Mouse (Mus musculus): ENCODE results near the gene Gm17622.

Gene Gm17622

GRCm38 (mm10) chr13:96458606-96459005 is 31.9 kb upstream of the Gm17622 start:
- TF ChIP-seq CTCF (conservative IDR thresholded peaks at IDR 0.05; ENCODE audit: low read length) (no peak), NANOG (IDR thresholded peaks at IDR 0.05; ENCODE audit: borderline replicate concordance, low read length) (no peak), POU5F1 (IDR thresholded peaks at IDR 0.05; ENCODE audit: borderline replicate concordance, low read length) (no peak)
- H3K4me1 ChIP-seq (replicated peaks; ENCODE audit: low read depth, low read length) = no peaks in the 10 kb centered on the region
- no peaks in the 10 kb centered on the region for H3K27me3 ChIP-seq (ENCODE audit: insufficient read depth, low read length)
- H3K36me3 ChIP-seq (ENCODE audit: insufficient read depth, low read length) = no peaks in the 10 kb centered on the region
- H3K4me3 ChIP-seq (replicated peaks; ENCODE audit: low read length) = no peak overlapping the region
- H3K9me3 ChIP-seq (ENCODE audit: low read length) = no peaks in the 10 kb centered on the region

GRCm38 (mm10) chr13:96462644-96463043 is 27.9 kb upstream of the Gm17622 start:
- H3K36me3 ChIP-seq (ENCODE audit: insufficient read depth, low read length) = no peaks in the 10 kb centered on the region
- TF ChIP-seq NANOG (IDR thresholded peaks at IDR 0.05; ENCODE audit: borderline replicate concordance, low read length) (no peak), CTCF (conservative IDR thresholded peaks at IDR 0.05; ENCODE audit: low read length) (no peak), POU5F1 (IDR thresholded peaks at IDR 0.05; ENCODE audit: borderline replicate concordance, low read length) (no peak)
- H3K4me1 ChIP-seq (replicated peaks; ENCODE audit: low read depth, low read length) = no peaks in the 10 kb centered on the region
- no peak overlapping the region for H3K4me3 ChIP-seq (replicated peaks; ENCODE audit: low read length)
- no peaks in the 10 kb centered on the region for H3K27me3 ChIP-seq (ENCODE audit: insufficient read depth, low read length)
- H3K9me3 ChIP-seq (ENCODE audit: low read length) = no peaks in the 10 kb centered on the region

DNA sequence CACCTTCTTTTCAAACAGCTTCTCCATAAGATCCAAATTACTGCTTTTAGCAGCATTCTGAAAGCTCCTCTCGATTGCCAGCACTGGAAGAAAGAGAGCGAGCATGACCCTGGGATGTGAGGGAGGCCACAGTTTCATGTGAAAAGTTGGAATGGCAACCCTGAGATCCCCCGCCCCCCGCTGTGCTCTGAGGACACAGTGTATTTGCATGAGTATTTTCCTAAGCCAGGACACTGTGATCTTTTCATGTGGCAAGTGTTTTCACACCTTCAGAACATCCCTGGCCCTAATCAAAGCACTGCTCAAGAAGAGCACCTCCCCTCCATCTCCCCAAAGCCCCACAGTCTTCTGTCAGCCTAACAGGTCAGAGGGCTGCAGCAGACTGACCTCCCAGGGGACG is 25.2 kb upstream of the Gm17622 start:
- TF ChIP-seq NANOG (IDR thresholded peaks at IDR 0.05; ENCODE audit: borderline replicate concordance, low read length) (no peak; the same call in 1 of the 2 replicates), POU5F1 (IDR thresholded peaks at IDR 0.05; ENCODE audit: borderline replicate concordance, low read length) (no peak), CTCF (conservative IDR thresholded peaks at IDR 0.05; ENCODE audit: low read length) (no peak)
- H3K27me3 ChIP-seq (ENCODE audit: insufficient read depth, low read length) = no peaks in the 10 kb centered on the region

GRCm38 (mm10) chr13:96468678-96469077 is 21.9 kb upstream of the Gm17622 start:
- no peak for TF ChIP-seq CTCF (conservative IDR thresholded peaks at IDR 0.05; ENCODE audit: low read length)
- TF ChIP-seq POU5F1 (IDR thresholded peaks at IDR 0.05; ENCODE audit: borderline replicate concordance, low read length) = no peak
- TF ChIP-seq NANOG (IDR thresholded peaks at IDR 0.05; ENCODE audit: borderline replicate concordance, low read length) = no peak
- Histone ChIP-seq H3K4me1 (replicated peaks; ENCODE audit: low read depth, low read length) (peaks cover 4% of the 10 kb centered on the region; the same call in 1 of the 2 replicates), H3K36me3 (ENCODE audit: insufficient read depth, low read length) (no peaks in the 10 kb centered on the region)

More for the DNA sequence above, 25.2 kb upstream of the Gm17622 start:
- Histone ChIP-seq H3K9me3 (ENCODE audit: low read length) (no peaks in the 10 kb centered on the region), H3K4me3 (replicated peaks; ENCODE audit: low read length) (no peak overlapping the region), H3K36me3 (ENCODE audit: insufficient read depth, low read length) (no peaks in the 10 kb centered on the region), H3K4me1 (replicated peaks; ENCODE audit: low read depth, low read length) (no peaks in the 10 kb centered on the region)

GRCm38 (mm10) chr13:96470556-96470955 is 20.0 kb upstream of the Gm17622 start:
- no peak for TF ChIP-seq CTCF (conservative IDR thresholded peaks at IDR 0.05; ENCODE audit: low read length)
- TF ChIP-seq POU5F1 (IDR thresholded peaks at IDR 0.05; ENCODE audit: borderline replicate concordance, low read length) = no peak
- no peak for TF ChIP-seq NANOG (IDR thresholded peaks at IDR 0.05; ENCODE audit: borderline replicate concordance, low read length)

More at GRCm38 (mm10) chr13:96468678-96469077, 21.9 kb upstream of the Gm17622 start:
- no peak overlapping the region for H3K4me3 ChIP-seq (replicated peaks; ENCODE audit: low read length)
- no peaks in the 10 kb centered on the region for H3K27me3 ChIP-seq (ENCODE audit: insufficient read depth, low read length)
- no peaks in the 10 kb centered on the region for H3K9me3 ChIP-seq (ENCODE audit: low read length)

GRCm38 (mm10) chr13:96470957-96471356 is 19.6 kb upstream of the Gm17622 start, which contains the start of gene Ankdd1b:
Gene Ankdd1b, minus strand, starts transcription at chr13:96471198.
- Histone ChIP-seq H3K9me3 (ENCODE audit: low read length) (no peaks in the 10 kb centered on the region), H3K36me3 (ENCODE audit: insufficient read depth, low read length) (no peaks in the 10 kb centered on the region), H3K27me3 (ENCODE audit: insufficient read depth, low read length) (no peaks in the 10 kb centered on the region), H3K4me1 (replicated peaks; ENCODE audit: low read depth, low read length) (peaks cover 4% of the 10 kb centered on the region; the same call in 1 of the 2 replicates), H3K4me3 (replicated peaks; ENCODE audit: low read length) (no peak within 1 kb of the TSS)
- no peak for TF ChIP-seq NANOG (IDR thresholded peaks at IDR 0.05; ENCODE audit: borderline replicate concordance, low read length)
- no peak for TF ChIP-seq POU5F1 (IDR thresholded peaks at IDR 0.05; ENCODE audit: borderline replicate concordance, low read length)
- TF ChIP-seq CTCF (conservative IDR thresholded peaks at IDR 0.05; ENCODE audit: low read length) = no peak

More at GRCm38 (mm10) chr13:96470556-96470955, 20.0 kb upstream of the Gm17622 start:
- no peak overlapping the region for H3K4me3 ChIP-seq (replicated peaks; ENCODE audit: low read length)
- H3K27me3 ChIP-seq (ENCODE audit: insufficient read depth, low read length) = no peaks in the 10 kb centered on the region
- peaks cover 4% of the 10 kb centered on the region; the same call in 1 of the 2 replicates for H3K4me1 ChIP-seq (replicated peaks; ENCODE audit: low read depth, low read length)
- no peaks in the 10 kb centered on the region for H3K9me3 ChIP-seq (ENCODE audit: low read length)
- no peaks in the 10 kb centered on the region for H3K36me3 ChIP-seq (ENCODE audit: insufficient read depth, low read length)

DNA sequence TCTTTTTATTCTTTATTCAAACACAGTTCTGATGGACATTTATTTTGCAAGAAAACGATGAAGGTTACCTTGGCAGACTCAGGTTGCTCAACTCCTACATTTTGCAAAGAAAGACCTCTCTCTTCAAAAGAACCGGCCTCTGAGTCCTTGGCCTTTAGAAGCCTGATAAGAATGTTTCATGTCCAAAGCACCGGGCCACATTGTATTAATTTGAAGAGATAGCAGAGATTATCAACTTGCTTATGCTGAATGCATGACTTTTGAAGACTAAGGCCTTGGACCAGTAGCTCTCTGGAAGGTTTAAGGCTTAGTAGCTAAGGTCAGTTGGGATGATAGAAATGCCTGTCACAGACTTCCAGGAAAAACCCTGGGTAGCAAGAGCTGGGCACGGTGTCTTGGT is 13.3 kb upstream of the Gm17622 start:
- no peaks in the 10 kb centered on the region for H3K4me1 ChIP-seq (replicated peaks; ENCODE audit: low read depth, low read length)
- H3K27me3 ChIP-seq (ENCODE audit: insufficient read depth, low read length) = no peaks in the 10 kb centered on the region
- no peak for TF ChIP-seq CTCF (conservative IDR thresholded peaks at IDR 0.05; ENCODE audit: low read length)
- no peak for TF ChIP-seq POU5F1 (IDR thresholded peaks at IDR 0.05; ENCODE audit: borderline replicate concordance, low read length)
- TF ChIP-seq NANOG (IDR thresholded peaks at IDR 0.05; ENCODE audit: borderline replicate concordance, low read length) = no peak
- H3K36me3 ChIP-seq (ENCODE audit: insufficient read depth, low read length) = peaks cover 14% of the 10 kb centered on the region
- H3K4me3 ChIP-seq (replicated peaks; ENCODE audit: low read length) = no peak overlapping the region
- no peaks in the 10 kb centered on the region for H3K9me3 ChIP-seq (ENCODE audit: low read length)

DNA sequence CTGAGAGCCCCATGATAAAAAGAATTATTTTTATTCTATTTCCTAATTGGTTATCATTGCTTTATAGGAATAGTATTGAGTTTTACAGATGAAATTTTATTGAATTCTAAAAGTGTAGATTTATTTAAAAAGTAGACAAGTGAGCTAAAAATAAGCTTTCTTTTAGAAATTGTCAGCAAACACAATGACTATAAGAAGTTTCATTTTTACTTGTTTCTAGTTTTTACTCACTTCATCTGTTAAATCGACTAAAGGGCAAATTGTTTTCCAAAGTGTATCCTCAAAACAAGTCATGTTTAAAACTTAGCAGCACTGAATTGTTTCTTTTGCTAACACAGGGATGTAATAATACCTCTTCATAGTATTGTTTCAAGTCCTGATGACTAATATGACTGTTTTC is 11.5 kb upstream of the Gm17622 start:
- Histone ChIP-seq H3K36me3 (ENCODE audit: insufficient read depth, low read length) (peaks cover 30% of the 10 kb centered on the region), H3K27me3 (ENCODE audit: insufficient read depth, low read length) (no peaks in the 10 kb centered on the region), H3K4me3 (replicated peaks; ENCODE audit: low read length) (no peak overlapping the region), H3K4me1 (replicated peaks; ENCODE audit: low read depth, low read length) (no peaks in the 10 kb centered on the region), H3K9me3 (ENCODE audit: low read length) (no peaks in the 10 kb centered on the region)
- TF ChIP-seq NANOG (IDR thresholded peaks at IDR 0.05; ENCODE audit: borderline replicate concordance, low read length) (no peak), POU5F1 (IDR thresholded peaks at IDR 0.05; ENCODE audit: borderline replicate concordance, low read length) (no peak), CTCF (conservative IDR thresholded peaks at IDR 0.05; ENCODE audit: low read length) (no peak)

DNA sequence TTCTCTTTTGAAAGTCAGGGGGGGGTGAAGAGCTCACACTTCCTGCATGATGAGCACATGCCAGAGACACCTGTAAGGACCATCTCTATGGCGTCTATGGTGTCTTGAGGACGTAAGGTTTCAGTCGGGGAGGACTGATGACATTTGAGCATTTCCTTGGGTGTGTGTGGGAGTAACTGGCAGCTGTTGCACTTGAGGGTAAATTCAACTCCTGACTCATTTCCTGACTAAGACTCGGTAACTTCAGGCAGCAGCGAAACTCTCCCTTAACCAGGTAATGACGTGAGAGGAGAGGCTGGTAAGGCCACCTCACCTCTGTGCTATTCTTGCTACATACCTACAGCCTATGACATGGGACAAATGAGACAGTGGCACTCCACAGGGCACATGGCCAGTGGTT is 3.3 kb upstream of the Gm17622 start:
- no peaks in the 10 kb centered on the region for H3K4me1 ChIP-seq (replicated peaks; ENCODE audit: low read depth, low read length)
- TF ChIP-seq CTCF (conservative IDR thresholded peaks at IDR 0.05; ENCODE audit: low read length) (no peak), NANOG (IDR thresholded peaks at IDR 0.05; ENCODE audit: borderline replicate concordance, low read length) (no peak), POU5F1 (IDR thresholded peaks at IDR 0.05; ENCODE audit: borderline replicate concordance, low read length) (no peak)

More for the DNA sequence above, 3.3 kb upstream of the Gm17622 start:
- Histone ChIP-seq H3K36me3 (ENCODE audit: insufficient read depth, low read length) (peaks cover 74% of the 10 kb centered on the region), H3K9me3 (ENCODE audit: low read length) (peaks cover 4% of the 10 kb centered on the region; the same call in 1 of the 2 replicates), H3K4me3 (replicated peaks; ENCODE audit: low read length) (no peak overlapping the region), H3K27me3 (ENCODE audit: insufficient read depth, low read length) (no peaks in the 10 kb centered on the region)

Data from E14TG2a.4 (cell line).